Mouse (Mus musculus): ENCODE measurements around the gene Wdr95. TPM values are rescaled to one million over a fixed set of nuclear protein-coding genes. Genes with fewer than 3 reads are reported as not detected.

Wdr95 gene
- total RNA-seq, 2 experiments from 2014 or later, result 0.14 to 0.35 TPM

DNA sequence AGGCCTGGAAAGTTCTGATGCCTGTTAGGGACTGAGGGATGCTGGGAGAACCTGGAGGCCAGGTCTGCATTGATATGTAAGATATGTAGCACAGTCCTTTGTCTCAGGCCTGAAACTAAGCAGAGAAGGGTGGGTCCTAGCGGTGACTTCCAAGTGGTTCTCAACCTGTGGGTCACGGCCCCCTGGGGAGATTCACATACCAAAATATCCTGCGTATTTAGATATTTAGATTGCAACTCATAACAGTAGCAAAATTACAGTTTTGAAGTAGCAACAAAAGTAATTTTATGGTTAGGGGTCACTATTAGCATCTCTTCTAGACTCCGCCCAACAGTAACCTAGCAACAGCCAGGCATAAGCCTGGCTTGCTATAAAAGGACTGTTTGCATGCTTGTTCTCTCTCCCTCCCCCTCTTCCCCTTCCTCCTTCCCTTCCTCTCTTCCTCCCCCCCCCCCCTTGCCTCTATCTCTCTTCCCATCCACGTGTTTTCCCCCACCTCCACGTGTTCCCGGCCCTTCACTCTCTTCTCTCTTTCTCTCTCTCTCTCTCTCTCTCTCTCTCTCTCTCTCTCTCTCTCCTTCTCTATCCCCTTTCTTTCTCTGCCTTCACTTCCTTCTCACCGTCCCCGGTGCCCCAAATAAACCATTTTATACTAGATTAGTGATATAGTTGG lies 130.4 kb downstream of the Wdr95 start:
- DNase-seq (ENCODE audit: low spot score in 2 of 2), result no peak

DNA sequence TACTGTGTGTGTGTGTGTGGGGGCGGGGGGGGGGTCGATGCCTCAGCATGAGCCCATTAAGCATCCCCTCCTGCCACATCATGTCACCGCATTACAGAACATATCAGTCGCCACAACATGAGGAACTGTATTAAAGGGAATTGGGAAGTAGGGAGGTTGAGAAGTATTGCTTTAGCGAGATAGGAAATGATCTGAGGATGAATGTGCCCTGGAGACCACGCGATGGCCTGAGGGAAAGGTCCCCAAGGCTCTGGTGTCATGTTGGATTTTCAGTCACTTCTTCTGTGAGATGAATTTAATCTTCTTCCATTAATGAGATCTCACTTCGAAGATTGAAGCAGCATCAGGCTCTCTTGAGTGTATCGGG lies 130.9 kb downstream of the Wdr95 start:
- DNase-seq (ENCODE audit: low spot score in 2 of 2), result no peak

DNA sequence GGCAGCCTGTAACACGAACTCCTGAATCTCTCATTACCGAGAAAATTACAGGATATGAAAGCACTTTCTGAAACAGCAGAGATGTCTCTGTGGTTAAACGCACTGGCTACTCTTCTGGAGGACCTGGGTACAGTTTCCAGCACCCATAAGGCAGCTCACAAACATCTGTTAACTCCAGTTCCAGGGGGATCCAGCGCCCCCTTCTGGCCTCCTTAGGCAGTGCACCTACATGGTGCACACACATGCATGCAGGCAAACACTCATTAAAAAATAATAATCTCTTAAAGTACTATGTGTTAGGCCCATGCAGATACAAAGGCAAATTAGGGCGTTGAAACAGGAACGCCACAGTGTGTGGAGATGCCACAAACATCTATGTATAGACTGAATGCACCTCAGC lies 132.9 kb downstream of the Wdr95 start:
- no peak for DNase-seq (ENCODE audit: low spot score in 2 of 2)

Other genes starting within 250 kb of the Wdr95 start
- 10 to 100 TPM; 18.6 to 23.0 TPM for gene Medag, start 116.9 kb upstream of the Wdr95 start, total RNA-seq (2021)
- under 1 TPM in 1 of 2 experiments, not detected in 1; 0.54 TPM for gene Tex26, start 89.0 kb upstream of the Wdr95 start, total RNA-seq (2021)
- 100 to 1,000 TPM; 352 to 354 TPM for gene Hsph1, start 107.7 kb downstream of the Wdr95 start, total RNA-seq (2021)
- 10 to 100 TPM; 16.2 to 17.3 TPM for gene B3glct, start 149.6 kb downstream of the Wdr95 start, total RNA-seq (2021)